Mouse (Mus musculus) frontal cortex, postnatal 14 days (tissue): Measurements from ENCODE around the gene Cpt1a.
A peak's percentile ranks its signal among the peaks of the same experiment; 100 is the strongest.

Experiments
- DNase-seq, 2 experiments: peaks; one replicate each; pipeline ENCODE4 v3.0.0; 2022; ENCODE audit warnings: low spot score in 2 of 2

The Cpt1a gene

GRCm38 (mm10) chr19:3365089-3365488 is 43.0 kb downstream of the Cpt1a start:
- DNase-seq: no peak

GRCm38 (mm10) chr19:3368276-3368675 is 46.1 kb downstream of the Cpt1a start:
- no peak for DNase-seq

GRCm38 (mm10) chr19:3373380-3373779 is 51.2 kb downstream of the Cpt1a start:
- no peak for DNase-seq

- DNase-seq: no peak
Measured at GRCm38 (mm10) chr19:3374028-3374427, 51.9 kb downstream of the Cpt1a start.

- no peak for DNase-seq
Measured at GRCm38 (mm10) chr19:3375945-3376495, 53.9 kb downstream of the Cpt1a start.

GRCm38 (mm10) chr19:3376966-3377715 is 55.0 kb downstream of the Cpt1a start:
- no peak for DNase-seq

- no peak for DNase-seq
Measured at GRCm38 (mm10) chr19:3378614-3379013, 56.5 kb downstream of the Cpt1a start.

GRCm38 (mm10) chr19:3388061-3388460 is 65.9 kb downstream of the Cpt1a start:
- no peak for DNase-seq

- peak; percentile 77 to 88 for DNase-seq
Measured at GRCm38 (mm10) chr19:3388629-3389057, 66.5 kb downstream of the Cpt1a start, which contains the start of gene Tesmin. TSS of gene Tesmin (plus strand) at chr19:3388857.

GRCm38 (mm10) chr19:3389089-3389488 is 67.0 kb downstream of the Cpt1a start:
- peak; percentile 72 to 85 for DNase-seq

- no peak for DNase-seq
Measured at GRCm38 (mm10) chr19:3392384-3392783, 70.2 kb downstream of the Cpt1a start.

- no peak for DNase-seq
Measured at GRCm38 (mm10) chr19:3394216-3394615, 72.1 kb downstream of the Cpt1a start.

- no peak for DNase-seq
Measured at GRCm38 (mm10) chr19:3400057-3400456, 77.9 kb downstream of the Cpt1a start.

- DNase-seq: no peak
Measured at GRCm38 (mm10) chr19:3401504-3401903, 79.4 kb downstream of the Cpt1a start.

- DNase-seq: no peak
Measured at GRCm38 (mm10) chr19:3401943-3402342, 79.8 kb downstream of the Cpt1a start.

GRCm38 (mm10) chr19:3402390-3402789 is 80.3 kb downstream of the Cpt1a start:
- DNase-seq: no peak

- DNase-seq: no peak
Measured at GRCm38 (mm10) chr19:3404030-3404429, 81.9 kb downstream of the Cpt1a start.

GRCm38 (mm10) chr19:3405531-3406281 is 83.6 kb downstream of the Cpt1a start:
- no peak for DNase-seq

- DNase-seq: no peak
Measured at GRCm38 (mm10) chr19:3414268-3414733, 92.2 kb downstream of the Cpt1a start, which contains the start of gene Gal. TSS of gene Gal (minus strand) at chr19:3414544.

GRCm38 (mm10) chr19:3419251-3419650 is 97.1 kb downstream of the Cpt1a start:
- peak in 1 of 2 experiments; percentile 21 for DNase-seq

- no peak for DNase-seq
Measured at GRCm38 (mm10) chr19:3422488-3422887, 100.4 kb downstream of the Cpt1a start.

GRCm38 (mm10) chr19:3422981-3423380 is 100.8 kb downstream of the Cpt1a start:
- DNase-seq: no peak
